Mouse (Mus musculus): Measurements from ENCODE around the gene Rph3al. TPM values are rescaled to one million over a fixed set of nuclear protein-coding genes. Genes with fewer than 3 reads are reported as not detected.
A peak's percentile ranks its signal among the peaks of the same experiment; 100 is the strongest.

Rph3al gene
- total and polyA plus RNA-seq, 2 experiments from 2014 or later = 3.0 to 4.0 TPM

DNA sequence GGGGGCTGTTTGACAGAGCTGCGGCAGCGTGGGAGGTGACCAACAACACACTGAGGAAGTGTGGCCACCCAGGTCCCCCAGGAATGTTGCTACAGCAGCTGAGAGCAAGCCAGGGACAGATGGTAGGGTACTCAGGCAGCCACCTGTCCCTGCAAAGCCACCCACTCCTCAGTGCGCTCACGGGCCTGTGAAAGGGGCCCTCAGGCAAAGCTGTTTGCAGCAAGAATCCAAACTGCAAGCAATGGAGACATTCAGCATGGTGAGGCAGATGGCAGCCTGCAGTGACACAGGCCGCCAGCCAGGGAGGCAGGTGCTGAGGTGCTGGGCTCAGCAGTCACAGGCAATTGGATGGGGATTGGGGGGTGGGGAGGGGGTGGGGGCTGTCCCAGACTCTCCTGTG, 68.3 kb downstream of the Rph3al start:
- 63% methylated on average over 5 of the region's 5 CpGs for WGBS
- ATAC-seq (ENCODE audit: low FRiP score) (no peak), DNase-seq (ENCODE audit: low spot score) (peak; percentile 72)
- no peak overlapping the region for H3K4me3 ChIP-seq (ENCODE audit: low read depth, low read length)
- H3K4me1 ChIP-seq (ENCODE audit: insufficient read depth, low read length) = peaks cover 6% of the 10 kb centered on the region; the same call in 1 of the 2 replicates
- no peak for TF ChIP-seq CTCF (IDR thresholded peaks at IDR 0.05)
- H3K36me3 ChIP-seq (ENCODE audit: insufficient read depth, low read length) = no peaks in the 10 kb centered on the region
- 0 out of 2 replicates have a peak, but pooled peaks cover 2% of the 10 kb centered on the region for H3K27me3 ChIP-seq (ENCODE audit: insufficient read depth, low read length)
- no peak overlapping the region for H3K4me2 ChIP-seq (ENCODE audit: low read depth, low read length, poor library complexity, severe bottlenecking)
- no peak overlapping the region for H3K27ac ChIP-seq (ENCODE audit: low read depth, low read length)
- H3K9ac ChIP-seq (replicated peaks; ENCODE audit: low read length, poor library complexity, severe bottlenecking) = no peak overlapping the region
- no peaks in the 10 kb centered on the region for H3K9me3 ChIP-seq (ENCODE audit: low read length)

DNA sequence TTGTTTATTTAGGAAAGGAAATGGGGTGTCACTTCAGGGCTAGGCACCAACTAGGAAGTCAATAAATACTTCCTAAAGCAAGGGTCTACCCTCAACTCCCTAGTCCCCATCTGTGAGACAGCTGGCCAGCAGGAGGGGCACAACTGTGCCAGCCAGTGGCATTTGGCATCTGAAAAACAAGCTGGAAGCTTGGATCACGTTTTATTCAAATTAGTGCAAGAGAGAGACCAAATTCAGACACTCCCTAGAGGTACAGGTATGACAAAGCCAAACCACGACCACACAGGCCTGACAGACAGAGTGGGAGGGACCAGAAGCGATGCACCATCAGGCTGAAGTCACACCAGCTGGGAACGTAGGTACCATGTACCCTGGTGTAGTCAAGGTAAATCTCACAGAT, 71.4 kb downstream of the Rph3al start:
- H3K9ac ChIP-seq (replicated peaks; ENCODE audit: low read length, poor library complexity, severe bottlenecking) = no peak overlapping the region
- H3K27me3 ChIP-seq (ENCODE audit: insufficient read depth, low read length) = 0 out of 2 replicates have a peak, but pooled peaks cover 2% of the 10 kb centered on the region
- H3K9me3 ChIP-seq (ENCODE audit: low read length) = no peaks in the 10 kb centered on the region
- no peak overlapping the region for H3K27ac ChIP-seq (ENCODE audit: low read depth, low read length)
- no peak for TF ChIP-seq CTCF (IDR thresholded peaks at IDR 0.05)
- ATAC-seq (ENCODE audit: low FRiP score) (no peak), DNase-seq (ENCODE audit: low spot score) (no peak)
- H3K4me3 ChIP-seq (ENCODE audit: low read depth, low read length) = no peak overlapping the region
- no peak overlapping the region for H3K4me2 ChIP-seq (ENCODE audit: low read depth, low read length, poor library complexity, severe bottlenecking)
- peaks cover 6% of the 10 kb centered on the region for H3K4me1 ChIP-seq (ENCODE audit: insufficient read depth, low read length)
- WGBS = 78% methylated on average over 4 of the region's 4 CpGs
- no peaks in the 10 kb centered on the region for H3K36me3 ChIP-seq (ENCODE audit: insufficient read depth, low read length)

DNA sequence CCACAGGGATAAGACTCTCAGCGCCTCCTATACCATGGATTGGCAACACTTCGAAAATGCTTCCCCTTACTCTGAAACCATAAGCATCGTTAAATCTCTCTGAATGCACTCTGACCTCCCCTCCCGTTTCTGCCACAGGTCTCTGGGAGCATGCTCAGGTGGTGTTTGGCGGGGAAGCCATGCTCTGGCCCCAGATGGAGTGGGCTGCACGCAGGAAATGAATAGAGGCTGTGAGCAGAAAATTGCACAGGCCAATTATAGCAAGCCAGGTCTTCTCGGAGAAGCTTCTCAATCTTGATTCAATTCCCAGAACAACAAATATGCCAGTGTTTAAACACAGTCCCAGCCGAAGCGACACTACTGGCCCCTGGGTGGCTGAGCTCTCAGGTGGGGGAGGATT, 72.4 kb downstream of the Rph3al start:
- H3K9me3 ChIP-seq (ENCODE audit: low read length) = no peaks in the 10 kb centered on the region
- peaks cover 10% of the 10 kb centered on the region for H3K4me1 ChIP-seq (ENCODE audit: insufficient read depth, low read length)
- no peak overlapping the region for H3K4me2 ChIP-seq (ENCODE audit: low read depth, low read length, poor library complexity, severe bottlenecking)
- no peak overlapping the region for H3K4me3 ChIP-seq (ENCODE audit: low read depth, low read length)
- TF ChIP-seq CTCF (IDR thresholded peaks at IDR 0.05) = no peak
- H3K9ac ChIP-seq (replicated peaks; ENCODE audit: low read length, poor library complexity, severe bottlenecking) = no peak overlapping the region
- no peaks in the 10 kb centered on the region for H3K36me3 ChIP-seq (ENCODE audit: insufficient read depth, low read length)
- ATAC-seq (ENCODE audit: low FRiP score) = no peak
- 35% methylated on average over 9 of the region's 9 CpGs for WGBS
- H3K27me3 ChIP-seq (ENCODE audit: insufficient read depth, low read length) = 0 out of 2 replicates have a peak, but pooled peaks cover 2% of the 10 kb centered on the region
- DNase-seq (ENCODE audit: low spot score) = no peak
- no peak overlapping the region for H3K27ac ChIP-seq (ENCODE audit: low read depth, low read length)

DNA sequence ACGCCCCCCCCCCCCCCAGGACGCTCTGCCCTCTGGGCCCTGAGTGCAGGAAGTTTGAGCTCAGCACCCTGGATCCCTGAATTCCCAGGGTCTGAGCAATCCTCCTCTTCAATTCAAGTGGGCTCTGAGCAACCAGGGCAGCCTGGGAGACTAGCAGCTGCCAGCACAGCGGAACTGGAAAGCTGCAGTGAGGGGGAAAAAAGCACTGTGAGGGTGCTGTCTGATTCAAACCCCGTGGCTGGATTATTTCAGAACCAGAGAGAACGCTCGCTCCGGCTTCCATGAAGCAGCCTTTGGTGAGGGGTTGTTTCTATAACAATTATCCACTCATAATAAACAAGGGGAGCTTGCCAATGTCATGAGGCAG, 73.0 kb downstream of the Rph3al start:
- Histone ChIP-seq H3K4me1 (ENCODE audit: insufficient read depth, low read length) (peaks cover 10% of the 10 kb centered on the region), H3K9ac (replicated peaks; ENCODE audit: low read length, poor library complexity, severe bottlenecking) (no peak overlapping the region), H3K4me2 (ENCODE audit: low read depth, low read length, poor library complexity, severe bottlenecking) (no peak overlapping the region), H3K36me3 (ENCODE audit: insufficient read depth, low read length) (no peaks in the 10 kb centered on the region), H3K4me3 (ENCODE audit: low read depth, low read length) (no peak overlapping the region), H3K27ac (ENCODE audit: low read depth, low read length) (no peak overlapping the region), H3K27me3 (ENCODE audit: insufficient read depth, low read length) (0 out of 2 replicates have a peak, but pooled peaks cover 2% of the 10 kb centered on the region), H3K9me3 (ENCODE audit: low read length) (no peaks in the 10 kb centered on the region)
- DNase-seq (ENCODE audit: low spot score) (no peak), ATAC-seq (ENCODE audit: low FRiP score) (no peak)
- no peak for TF ChIP-seq CTCF (IDR thresholded peaks at IDR 0.05)
- 23% methylated on average over 7 of the region's 7 CpGs for WGBS

DNA sequence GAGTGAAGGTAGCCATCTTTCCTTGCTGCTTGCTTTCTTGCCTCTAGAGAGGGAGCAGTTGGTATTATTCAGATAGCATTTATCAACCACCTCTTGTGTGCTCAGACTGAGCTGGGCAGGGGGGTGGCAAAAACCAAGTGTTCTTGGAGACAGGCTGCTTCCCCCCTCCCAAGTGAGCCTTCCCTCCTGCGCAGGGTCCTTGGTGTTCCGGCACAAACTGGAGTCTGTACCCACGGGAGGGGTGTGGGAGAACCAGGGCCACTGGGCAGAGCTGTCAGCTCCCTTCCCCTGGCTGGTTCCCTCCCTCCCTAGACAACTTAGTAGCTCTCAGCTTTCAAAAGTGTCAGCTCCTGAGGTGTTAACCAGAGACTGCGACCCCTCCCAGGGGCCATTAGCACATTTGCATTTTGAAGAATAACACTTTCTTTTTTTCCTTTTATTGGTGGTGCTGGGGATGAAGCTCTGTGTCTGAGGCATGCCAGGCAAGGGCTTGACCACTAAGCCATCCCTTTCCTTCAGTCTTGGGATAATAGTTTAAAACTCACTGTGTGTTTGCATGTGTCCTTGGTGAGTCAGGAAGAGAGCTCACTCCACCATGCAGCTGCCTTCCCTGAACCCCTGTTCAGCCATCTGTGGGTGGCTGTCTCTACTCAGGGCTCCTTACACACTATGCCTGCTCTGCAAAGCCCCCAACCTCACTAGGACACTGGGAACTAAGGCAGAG, 73.5 kb downstream of the Rph3al start:
- no peak for DNase-seq (ENCODE audit: low spot score)
- Histone ChIP-seq H3K9ac (replicated peaks; ENCODE audit: low read length, poor library complexity, severe bottlenecking) (no peak overlapping the region), H3K4me1 (ENCODE audit: insufficient read depth, low read length) (peaks cover 10% of the 10 kb centered on the region), H3K4me2 (ENCODE audit: low read depth, low read length, poor library complexity, severe bottlenecking) (no peak overlapping the region), H3K4me3 (ENCODE audit: low read depth, low read length) (no peak overlapping the region), H3K27me3 (ENCODE audit: insufficient read depth, low read length) (0 out of 2 replicates have a peak, but pooled peaks cover 2% of the 10 kb centered on the region), H3K27ac (ENCODE audit: low read depth, low read length) (no peak overlapping the region), H3K9me3 (ENCODE audit: low read length) (no peaks in the 10 kb centered on the region), H3K36me3 (ENCODE audit: insufficient read depth, low read length) (no peaks in the 10 kb centered on the region)
- no peak for TF ChIP-seq CTCF (IDR thresholded peaks at IDR 0.05)
- WGBS = 46% methylated on average over 4 of the region's 4 CpGs
- ATAC-seq (ENCODE audit: low FRiP score) = no peak

DNA sequence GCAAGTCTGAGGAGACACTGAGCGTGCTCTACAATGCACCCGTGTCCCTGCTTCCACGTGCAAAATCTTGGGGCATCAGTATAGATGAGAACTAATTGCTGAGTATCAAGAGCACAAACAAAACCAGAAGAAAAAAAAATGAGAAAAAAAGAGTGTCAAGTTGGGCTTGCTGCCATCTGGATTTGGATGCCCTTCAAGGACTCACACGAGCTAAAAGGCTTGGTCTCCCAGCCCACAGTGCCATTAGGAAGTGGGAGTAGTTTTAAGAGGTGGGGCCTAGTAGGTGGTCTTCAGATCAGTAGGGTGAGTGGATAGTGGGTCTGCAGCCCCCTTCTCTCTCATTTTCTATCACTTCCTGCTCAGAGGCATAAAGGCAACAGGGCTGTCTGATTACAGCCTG, 75.8 kb downstream of the Rph3al start:
- Histone ChIP-seq H3K4me1 (ENCODE audit: insufficient read depth, low read length) (peaks cover 10% of the 10 kb centered on the region), H3K9ac (replicated peaks; ENCODE audit: low read length, poor library complexity, severe bottlenecking) (no peak overlapping the region), H3K4me3 (ENCODE audit: low read depth, low read length) (no peak overlapping the region), H3K4me2 (ENCODE audit: low read depth, low read length, poor library complexity, severe bottlenecking) (no peak overlapping the region), H3K36me3 (ENCODE audit: insufficient read depth, low read length) (no peaks in the 10 kb centered on the region), H3K27ac (ENCODE audit: low read depth, low read length) (no peak overlapping the region), H3K27me3 (ENCODE audit: insufficient read depth, low read length) (0 out of 2 replicates have a peak, but pooled peaks cover 2% of the 10 kb centered on the region), H3K9me3 (ENCODE audit: low read length) (no peaks in the 10 kb centered on the region)
- WGBS = 67% methylated on average over 4 of the region's 4 CpGs
- ATAC-seq (ENCODE audit: low FRiP score) (no peak), DNase-seq (ENCODE audit: low spot score) (no peak)
- no peak for TF ChIP-seq CTCF (IDR thresholded peaks at IDR 0.05)

All from midbrain, postnatal 0 days (tissue).